Mouse (Mus musculus): Measurements from ENCODE around the gene A230072I06Rik. TPM values are rescaled to one million over a fixed set of nuclear protein-coding genes. Genes with fewer than 3 reads are reported as not detected.

A230072I06Rik gene
- not detected for total RNA-seq (2023)

DNA sequence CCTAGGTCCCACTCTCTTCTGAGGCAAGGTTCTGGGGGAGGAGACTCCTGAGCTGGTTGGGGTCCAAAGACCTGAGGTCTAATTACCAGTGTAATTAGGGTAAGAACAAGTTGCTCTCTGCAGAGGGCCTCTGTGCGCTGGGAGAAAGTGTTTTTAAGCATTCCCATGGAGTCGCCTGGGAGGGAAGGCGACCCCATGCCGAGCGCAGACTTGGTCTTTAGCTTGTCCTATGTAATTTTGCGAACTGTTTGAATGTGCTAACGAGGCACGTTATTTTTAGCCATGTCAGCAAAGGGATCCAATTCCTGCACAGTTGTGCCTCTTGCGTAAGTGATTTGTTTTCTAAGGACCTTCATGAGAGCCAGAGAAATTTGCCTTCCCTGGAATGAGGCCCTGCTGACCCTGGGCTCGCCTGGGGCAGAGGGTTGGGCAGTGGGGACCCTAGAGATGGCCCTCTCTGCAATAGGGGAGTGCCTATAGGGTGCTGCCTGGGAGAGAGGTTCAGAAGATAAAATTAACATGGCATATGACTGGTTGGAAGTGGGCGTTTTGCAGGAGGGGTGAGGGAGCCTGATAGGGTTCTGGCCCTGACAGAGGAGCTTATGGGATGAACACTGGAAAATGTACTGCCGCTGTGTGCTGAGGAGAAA, at the start of gene A230072I06Rik:
Gene A230072I06Rik, plus strand, starts transcription at position 157 of the 650 bp plus-strand sequence.

Other genes starting within 250 kb of the A230072I06Rik start
- gene Sox1, start 116.5 kb downstream of the A230072I06Rik start, total RNA-seq (2023), result not detected